Mouse (Mus musculus) intestine, embryonic 14.5 days (tissue): ENCODE measurements around the gene Eprs. TPM values are rescaled to one million over a fixed set of nuclear protein-coding genes. Genes with fewer than 3 reads are reported as not detected.

Source experiments
- ATAC-seq: fragments of 200-750 bp; cut with Nextera tagmentation; replicated peaks from 2 replicates; pipeline ENCODE4 v1.8.0; 2017; ENCODE audit warnings: low read depth, moderate number of reproducible peaks, moderate TSS enrichment, moderate library complexity; ENCODE audit not compliant: low FRiP score, low TSS enrichment
- DNase-seq: peaks from one replicate; pipeline ENCODE4 v3.0.0-alpha.2; 2018; ENCODE audit warnings: low spot score
- H3K27ac ChIP-seq: fragments of 300-500 bp; sonication (generic); 2 replicates; pipeline ENCODE4 v1.5.1; 2014; ENCODE audit warnings: low read depth, mild to moderate bottlenecking, control low read depth
- H3K27me3 ChIP-seq: fragments of 300-500 bp; sonication (generic); replicated peaks from 2 replicates; pipeline ENCODE4 v1.6.1; 2014; ENCODE audit warnings: low read length, control low read depth; ENCODE audit not compliant: control insufficient read depth, insufficient read depth
- H3K36me3 ChIP-seq: fragments of 300-500 bp; sonication (generic); 2 replicates; pipeline ENCODE4 v1.6.1; 2014; ENCODE audit warnings: low read length, control low read depth; ENCODE audit not compliant: control insufficient read depth, insufficient read depth
- H3K4me1 ChIP-seq: fragments of 300-500 bp; sonication (generic); replicated peaks from 2 replicates; pipeline ENCODE4 v1.6.1; 2014; ENCODE audit warnings: low read length, control low read depth, mixed read lengths; ENCODE audit not compliant: control insufficient read depth, insufficient read depth
- H3K4me2 ChIP-seq: fragments of 300-500 bp; sonication (generic); 2 replicates; pipeline ENCODE4 v1.6.1; 2014; ENCODE audit warnings: low read length
- H3K4me3 ChIP-seq: fragments of 300-500 bp; sonication (generic); 2 replicates; pipeline ENCODE4 v1.5.1; 2014; ENCODE audit warnings: low read depth, low read length, control low read depth, mixed read lengths
- H3K9ac ChIP-seq: fragments of 300-500 bp; sonication (generic); 2 replicates; pipeline ENCODE4 v1.6.1; 2014; ENCODE audit warnings: mild to moderate bottlenecking, low read length
- H3K9me3 ChIP-seq: fragments of 300-500 bp; sonication (generic); 2 replicates; pipeline ENCODE4 v1.6.1; 2016; ENCODE audit warnings: low read length, control low read depth; ENCODE audit not compliant: control insufficient read depth
- WGBS: fragments of 180-500 bp; shearing (Covaris S2); extraction: QIAGEN DNeasy Blood & Tissue Kit; methylation state at CpG from one replicate; pipeline ENCODE4 v1.1.7; 2014; 5-methylcytosine and 5-hydroxymethylcytosine counted together
- polyA plus RNA-seq: library from polyadenylated mRNA; unstranded; fragments of >200 nt; fragmentation: Nextera tagmentation; extraction: Ambion mirVana; gene quantifications from 2 replicates; pipeline ENCODE4 v1.2.1, GENCODE M21; 2014

Eprs gene
- polyA plus RNA-seq, 1 experiment from 2014 or later = 149 TPM

DNA sequence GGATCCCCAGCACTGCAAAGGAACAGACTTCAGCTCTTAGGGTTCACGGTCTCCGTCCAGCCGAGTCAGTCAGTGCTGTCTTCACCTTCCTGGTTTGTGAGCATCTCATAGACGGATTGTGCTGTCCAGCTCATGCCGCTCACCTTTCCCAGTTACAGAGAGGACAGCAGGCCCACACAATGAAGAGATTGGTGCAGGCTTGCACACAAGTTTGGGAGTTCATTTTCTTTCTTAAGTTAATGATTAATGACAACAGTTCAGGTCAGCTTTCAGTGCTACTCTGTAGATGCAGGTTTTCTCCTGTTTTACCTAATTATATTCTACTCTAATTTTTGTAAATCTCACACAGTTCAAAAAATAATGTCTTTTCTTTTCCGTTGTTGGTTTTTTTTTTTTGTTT, 7.1 kb downstream of the Eprs start:
- Histone ChIP-seq H3K9ac (no peak overlapping the region), H3K4me1 (peaks cover 5% of the 10 kb centered on the region; the same call in 1 of the 2 replicates), H3K36me3 (peaks cover 70% of the 10 kb centered on the region), H3K4me2 (no peak overlapping the region), H3K27me3 (no peaks in the 10 kb centered on the region), H3K9me3 (no peaks in the 10 kb centered on the region), H3K4me3 (no peak overlapping the region), H3K27ac (no peak overlapping the region)
- ATAC-seq = no peak
- 89% methylated on average over 6 of the region's 6 CpGs for WGBS
- DNase-seq = no peak

DNA sequence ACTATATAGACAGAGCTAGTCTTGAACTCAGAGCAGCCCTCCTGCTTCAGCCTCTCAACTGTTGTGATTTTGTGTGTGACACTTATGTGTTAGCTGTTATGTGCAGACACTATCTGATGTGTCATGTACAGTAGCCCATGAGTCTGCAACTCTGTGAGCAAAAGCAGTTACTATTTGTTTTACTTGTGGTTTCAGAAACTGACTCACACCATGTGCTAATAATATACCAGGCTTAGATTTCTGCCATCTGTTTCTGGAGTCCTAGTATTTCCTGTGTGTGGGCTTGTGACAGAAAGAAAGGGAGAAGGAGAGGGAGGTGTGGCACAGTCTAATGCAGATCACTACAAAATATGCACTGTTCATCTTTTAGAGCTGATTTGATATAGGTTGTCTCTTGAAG, 13.5 kb downstream of the Eprs start:
- DNase-seq (no peak), ATAC-seq (no peak)
- Histone ChIP-seq H3K27me3 (no peaks in the 10 kb centered on the region), H3K4me3 (no peak overlapping the region), H3K9ac (no peak overlapping the region), H3K4me1 (no peaks in the 10 kb centered on the region), H3K27ac (no peak overlapping the region), H3K9me3 (no peaks in the 10 kb centered on the region), H3K36me3 (peaks cover 98% of the 10 kb centered on the region), H3K4me2 (no peak overlapping the region)

DNA sequence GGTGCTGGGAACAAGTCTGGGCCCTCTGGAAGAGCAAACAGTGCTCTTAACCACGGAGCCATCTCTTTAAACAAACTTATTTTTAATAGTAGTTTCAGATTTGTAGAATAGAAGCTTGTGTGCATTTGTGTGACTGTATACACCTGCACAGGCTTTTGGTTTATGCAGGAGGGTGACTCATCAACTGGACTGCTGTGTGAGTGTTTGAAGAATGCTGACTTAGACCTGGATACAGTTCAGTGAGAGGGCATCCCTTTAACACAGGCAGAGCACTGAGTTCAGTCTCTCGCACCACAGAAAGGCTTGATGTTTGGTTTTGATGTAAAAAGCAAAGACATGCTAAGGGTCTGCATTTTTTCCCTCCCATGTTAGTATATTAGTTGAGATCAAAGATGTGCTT, 14.6 kb downstream of the Eprs start:
- Histone ChIP-seq H3K9ac (no peak overlapping the region), H3K4me2 (no peak overlapping the region), H3K4me1 (no peaks in the 10 kb centered on the region), H3K27me3 (no peaks in the 10 kb centered on the region), H3K36me3 (peaks cover 98% of the 10 kb centered on the region), H3K9me3 (no peaks in the 10 kb centered on the region), H3K4me3 (no peak overlapping the region), H3K27ac (no peak overlapping the region)
- WGBS = 95% methylated on average over 2 of the region's 2 CpGs
- DNase-seq (no peak), ATAC-seq (no peak)

DNA sequence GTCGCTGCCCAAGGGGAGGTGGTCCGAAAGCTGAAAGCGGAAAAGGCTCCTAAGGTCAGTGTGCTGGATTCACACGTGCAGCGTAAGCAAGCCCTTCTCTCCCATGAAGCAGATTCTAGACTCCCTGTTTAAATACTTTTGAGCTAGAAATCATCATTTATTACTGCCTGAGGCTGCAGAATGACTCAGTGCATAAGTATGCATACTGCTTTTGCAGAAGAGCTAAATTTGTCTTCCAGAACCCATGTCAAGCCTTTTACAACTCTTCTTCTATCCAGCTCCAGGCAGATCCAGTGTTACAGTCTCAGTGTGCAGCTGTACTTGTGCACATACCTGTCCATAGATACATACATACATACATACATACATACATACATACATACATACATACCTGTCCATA, 38.8 kb downstream of the Eprs start:
- DNase-seq (no peak), ATAC-seq (no peak)
- Histone ChIP-seq H3K27me3 (no peaks in the 10 kb centered on the region), H3K9ac (no peak overlapping the region), H3K4me1 (no peaks in the 10 kb centered on the region), H3K4me2 (no peak overlapping the region), H3K27ac (no peak overlapping the region), H3K9me3 (no peaks in the 10 kb centered on the region), H3K36me3 (peaks cover 80% of the 10 kb centered on the region), H3K4me3 (no peak overlapping the region)
- WGBS = 92% methylated on average over 5 of the region's 5 CpGs

DNA sequence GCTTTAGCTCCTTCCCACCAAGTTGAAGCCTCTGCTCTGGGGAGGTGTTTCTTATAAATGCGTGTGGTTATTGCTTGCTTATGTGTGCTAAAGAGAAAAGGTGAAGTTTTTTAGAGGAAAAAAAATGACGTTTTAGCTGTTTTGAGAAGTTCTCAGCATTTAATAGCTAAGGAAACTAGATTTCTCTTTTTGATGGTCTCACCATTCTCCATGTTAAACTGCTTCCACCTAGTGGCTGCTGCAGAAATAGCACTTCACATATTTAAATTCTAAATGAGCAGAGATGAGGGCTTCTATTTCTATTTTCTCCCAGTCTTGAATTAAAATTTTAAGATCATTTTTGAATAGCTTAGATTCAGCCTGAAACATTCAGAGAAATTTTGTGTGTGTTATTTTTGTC, 41.2 kb downstream of the Eprs start:
- 32% methylated on average over 2 of the region's 2 CpGs for WGBS
- Histone ChIP-seq H3K4me1 (no peaks in the 10 kb centered on the region), H3K9ac (no peak overlapping the region), H3K4me3 (no peak overlapping the region), H3K36me3 (peaks cover 83% of the 10 kb centered on the region), H3K4me2 (no peak overlapping the region), H3K27ac (no peak overlapping the region), H3K27me3 (no peaks in the 10 kb centered on the region), H3K9me3 (no peaks in the 10 kb centered on the region)
- no peak for DNase-seq
- ATAC-seq = no peak

DNA sequence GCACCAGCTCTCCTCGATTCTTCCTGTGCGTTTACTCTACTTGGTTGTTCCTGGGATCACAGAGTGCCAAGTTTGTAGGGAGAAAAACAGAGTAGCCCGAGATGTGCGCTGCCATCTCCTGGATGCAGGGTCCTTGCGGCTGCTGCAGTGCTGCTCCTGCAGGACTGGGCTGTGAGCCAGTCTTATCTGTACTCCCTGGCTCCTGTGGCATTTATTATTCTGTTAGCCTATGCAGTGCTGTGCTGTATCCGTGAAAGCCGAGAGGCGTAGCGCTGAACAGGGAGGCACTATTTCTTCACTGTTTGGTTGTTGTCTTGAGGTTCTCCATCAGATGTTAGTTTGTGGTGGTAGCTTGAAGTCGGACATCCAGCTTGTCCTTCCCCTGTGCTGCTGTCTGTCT, 43.1 kb downstream of the Eprs start:
- 90% methylated on average over 10 of the region's 10 CpGs for WGBS
- Histone ChIP-seq H3K9me3 (no peaks in the 10 kb centered on the region), H3K4me2 (no peak overlapping the region), H3K27ac (no peak overlapping the region), H3K9ac (no peak overlapping the region), H3K4me3 (no peak overlapping the region), H3K36me3 (peaks cover 88% of the 10 kb centered on the region), H3K27me3 (no peaks in the 10 kb centered on the region), H3K4me1 (no peaks in the 10 kb centered on the region)
- DNase-seq = no peak
- no peak for ATAC-seq

DNA sequence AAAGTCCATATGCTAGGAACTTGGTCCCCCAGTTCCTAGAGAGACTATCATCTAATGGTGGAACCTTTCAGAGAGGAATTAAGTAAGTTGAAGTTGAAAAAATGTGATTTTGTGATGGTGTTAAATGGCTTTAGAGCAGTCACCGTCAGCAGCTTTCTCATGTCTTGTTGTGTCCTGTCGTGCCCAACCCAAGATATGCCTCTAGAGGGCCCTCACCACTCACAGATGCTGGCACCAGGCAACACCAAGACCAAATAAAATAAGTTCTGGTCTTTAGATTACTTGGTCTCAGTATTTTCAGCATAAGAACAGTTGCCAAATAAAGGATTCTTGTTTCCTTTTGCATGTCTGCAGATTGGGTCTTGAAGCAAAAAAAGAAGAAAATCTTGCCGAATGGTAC, 47.0 kb downstream of the Eprs start:
- H3K9me3 ChIP-seq = no peaks in the 10 kb centered on the region
- H3K4me2 ChIP-seq = no peak overlapping the region
- H3K4me3 ChIP-seq = no peak overlapping the region
- no peak overlapping the region for H3K9ac ChIP-seq
- H3K27me3 ChIP-seq = no peaks in the 10 kb centered on the region
- no peak overlapping the region for H3K27ac ChIP-seq
- 81% methylated on average over 3 of the region's 3 CpGs for WGBS
- ATAC-seq (no peak), DNase-seq (no peak)
- H3K36me3 ChIP-seq = peaks cover 99% of the 10 kb centered on the region
- H3K4me1 ChIP-seq = no peaks in the 10 kb centered on the region

DNA sequence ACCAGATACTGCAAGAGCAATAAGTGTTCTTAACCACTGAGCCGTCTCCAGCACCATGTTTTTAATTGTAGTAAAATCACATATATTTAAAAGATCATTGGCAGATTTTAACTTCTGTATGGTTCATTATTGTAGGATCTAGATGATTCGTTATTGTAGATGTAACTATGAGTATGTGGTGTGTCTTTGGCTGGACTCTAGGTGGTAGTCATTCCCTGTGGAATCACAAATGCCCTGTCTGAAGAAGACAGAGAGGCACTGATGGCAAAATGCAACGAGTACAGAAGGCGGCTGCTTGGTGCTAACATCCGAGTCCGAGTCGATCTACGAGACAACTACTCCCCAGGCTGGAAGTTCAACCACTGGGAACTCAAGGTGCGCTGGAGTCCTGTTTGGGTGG, 55.2 kb downstream of the Eprs start:
- H3K4me3 ChIP-seq = no peak overlapping the region
- no peaks in the 10 kb centered on the region for H3K9me3 ChIP-seq
- no peak overlapping the region for H3K9ac ChIP-seq
- H3K27ac ChIP-seq = no peak overlapping the region
- no peaks in the 10 kb centered on the region for H3K4me1 ChIP-seq
- no peak overlapping the region for H3K4me2 ChIP-seq
- ATAC-seq (no peak), DNase-seq (no peak)
- WGBS = 93% methylated on average over 9 of the region's 9 CpGs
- H3K36me3 ChIP-seq = peaks cover 98% of the 10 kb centered on the region
- H3K27me3 ChIP-seq = no peaks in the 10 kb centered on the region

DNA sequence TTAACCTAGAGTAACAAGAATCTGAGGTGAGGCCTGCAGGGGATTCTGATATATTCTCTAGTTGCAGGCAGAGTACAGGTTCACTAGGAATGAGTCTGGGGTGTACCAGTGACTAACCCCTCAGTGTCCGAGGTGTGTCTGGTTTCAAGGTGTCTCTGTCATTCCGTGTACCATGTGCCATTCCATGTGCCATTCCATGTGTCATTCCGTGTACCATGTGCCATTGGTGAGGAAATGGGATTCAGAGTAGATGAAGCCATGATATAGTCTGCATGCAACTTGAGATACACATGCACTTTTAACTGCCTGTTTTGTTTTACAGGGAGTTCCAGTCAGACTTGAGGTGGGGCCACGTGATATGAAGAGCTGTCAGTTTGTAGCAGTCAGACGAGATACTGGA, 57.0 kb downstream of the Eprs start:
- H3K4me3 ChIP-seq = no peak overlapping the region
- no peaks in the 10 kb centered on the region for H3K9me3 ChIP-seq
- no peak overlapping the region for H3K27ac ChIP-seq
- WGBS = 90% methylated on average over 5 of the region's 5 CpGs
- no peak overlapping the region for H3K4me2 ChIP-seq
- H3K27me3 ChIP-seq = no peaks in the 10 kb centered on the region
- no peak for ATAC-seq
- peak; percentile 39 for DNase-seq
- no peak overlapping the region for H3K9ac ChIP-seq
- no peaks in the 10 kb centered on the region for H3K4me1 ChIP-seq
- peaks cover 96% of the 10 kb centered on the region for H3K36me3 ChIP-seq
